Mouse (Mus musculus) neural tube, embryonic 10.5 days (tissue): ENCODE measurements around the gene Plce1.

Source experiments
- DNase-seq: peaks from one replicate; pipeline ENCODE4 v3.0.0-alpha.2; 2017; ENCODE audit warnings: low spot score; ENCODE audit errors: extremely low spot score

The Plce1 gene

GRCm38 (mm10) chr19:38480731-38481621 is at the start of gene Plce1:
Gene Plce1, plus strand, starts transcription at chr19:38481109.
- DNase-seq = peak; percentile 74

GRCm38 (mm10) chr19:38431326-38431725 is 49.6 kb upstream of the Plce1 start:
- no peak for DNase-seq

DNA sequence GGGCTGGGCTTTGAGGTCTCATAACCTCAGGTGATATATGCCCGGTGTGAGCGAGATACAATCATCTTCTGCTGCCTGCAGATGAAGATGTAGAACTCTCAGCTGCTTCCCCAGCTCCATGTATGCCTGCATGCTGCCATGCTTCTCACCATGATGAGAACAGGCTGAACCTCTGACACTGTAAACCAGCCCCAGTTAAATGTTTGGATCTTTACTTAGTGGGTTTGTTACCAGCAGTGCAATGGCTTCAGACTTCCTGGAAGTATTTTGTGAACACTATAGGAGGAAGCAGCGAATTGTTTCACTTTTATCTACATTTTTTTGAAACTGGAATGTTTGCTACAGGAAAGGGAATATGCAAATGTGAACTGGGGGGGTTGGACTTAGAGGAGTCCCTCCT is 48.9 kb upstream of the Plce1 start:
- no peak for DNase-seq

DNA sequence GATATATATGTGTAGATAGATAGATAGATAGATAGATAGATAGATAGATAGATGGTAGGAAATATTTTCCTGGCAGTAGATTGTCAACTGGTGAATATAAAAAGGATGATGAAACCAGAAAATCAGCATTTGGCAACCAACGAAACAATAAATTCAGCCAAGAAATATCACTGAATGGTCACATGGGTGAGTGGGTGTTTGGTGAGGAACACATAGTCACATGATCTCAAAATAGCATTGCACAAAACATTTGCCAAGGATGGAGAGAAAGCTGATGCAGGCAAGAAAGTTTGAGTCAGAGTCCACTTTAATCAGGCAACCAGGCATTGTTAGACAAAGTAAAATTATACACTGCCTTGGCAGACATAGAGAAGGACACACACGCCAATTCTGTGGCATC is 47.5 kb upstream of the Plce1 start:
- no peak for DNase-seq

- no peak for DNase-seq
These were observed 45.7 kb upstream of the Plce1 start for GRCm38 (mm10) chr19:38435221-38435620.

GRCm38 (mm10) chr19:38441860-38442259 is 39.0 kb upstream of the Plce1 start:
- DNase-seq = no peak

DNA sequence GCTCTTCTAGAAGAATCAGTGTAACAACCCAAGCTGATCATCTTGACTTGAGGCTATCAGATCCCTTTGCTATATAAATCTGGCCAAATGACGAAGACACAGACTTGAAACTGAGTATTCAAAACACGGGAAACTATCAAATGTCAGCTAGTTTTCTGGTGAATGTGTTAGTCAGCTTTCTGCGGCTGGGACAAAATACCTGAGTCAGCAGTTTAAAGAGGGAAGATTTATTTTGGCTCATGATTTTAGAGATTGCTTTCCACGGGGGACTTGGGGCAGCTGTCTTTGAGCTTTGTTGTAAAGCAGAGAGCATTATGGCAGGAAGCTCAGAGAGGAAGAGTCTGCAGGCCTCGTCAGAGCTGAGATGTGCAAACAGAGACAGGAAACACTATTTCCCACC is 35.2 kb upstream of the Plce1 start:
- no peak for DNase-seq

DNA sequence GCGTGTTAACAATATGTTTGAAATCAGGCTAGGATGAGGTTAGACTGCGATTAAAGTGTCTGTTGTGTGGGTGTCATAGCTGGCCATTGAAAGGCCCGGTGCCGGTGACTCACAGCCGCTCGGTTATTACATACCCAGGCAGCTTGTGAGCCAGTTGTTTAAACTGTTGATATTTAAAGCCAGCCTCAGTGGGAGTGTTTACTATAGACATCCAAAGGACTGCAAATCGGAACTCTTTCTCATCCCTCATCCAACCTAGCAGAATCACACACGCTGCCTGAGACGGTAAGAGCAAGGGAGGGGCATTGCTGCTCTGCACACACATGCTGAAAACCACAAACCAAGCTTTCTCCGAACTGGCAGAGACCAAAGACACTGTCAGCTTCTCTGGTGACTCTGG is 25.7 kb upstream of the Plce1 start:
- no peak for DNase-seq

- DNase-seq = no peak
These were observed 21.9 kb upstream of the Plce1 start for GRCm38 (mm10) chr19:38458996-38459395.

GRCm38 (mm10) chr19:38460696-38461095 is 20.2 kb upstream of the Plce1 start:
- DNase-seq = no peak

- DNase-seq = no peak
These were observed 10.5 kb upstream of the Plce1 start for GRCm38 (mm10) chr19:38470257-38470893.

GRCm38 (mm10) chr19:38475394-38475793 is 5.5 kb upstream of the Plce1 start:
- no peak for DNase-seq

DNA sequence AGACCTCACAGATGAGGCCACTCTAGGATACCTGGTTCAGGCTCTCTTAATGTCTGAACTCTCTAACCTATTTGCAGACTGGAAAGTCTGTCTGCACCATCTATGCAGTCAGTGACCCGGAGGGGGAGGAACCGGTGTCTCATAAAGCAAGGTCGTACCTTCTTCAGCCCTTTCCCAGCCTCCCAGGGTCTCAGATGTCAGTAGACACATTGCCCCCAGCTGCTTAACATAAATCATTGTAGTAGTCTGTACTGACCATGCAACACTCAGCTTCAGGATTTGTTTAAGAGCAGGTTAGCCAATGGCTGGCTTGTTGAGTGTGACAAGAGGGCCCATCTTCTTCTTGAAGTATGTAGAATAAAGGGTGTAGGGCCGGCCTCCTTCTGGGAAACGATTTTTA is 2.6 kb upstream of the Plce1 start:
- peak; percentile 62 for DNase-seq

GRCm38 (mm10) chr19:38478948-38479347 is 2.0 kb upstream of the Plce1 start:
- DNase-seq = peak; percentile 43

- DNase-seq = no peak
These were observed 1.4 kb upstream of the Plce1 start for GRCm38 (mm10) chr19:38479473-38479872.

DNA sequence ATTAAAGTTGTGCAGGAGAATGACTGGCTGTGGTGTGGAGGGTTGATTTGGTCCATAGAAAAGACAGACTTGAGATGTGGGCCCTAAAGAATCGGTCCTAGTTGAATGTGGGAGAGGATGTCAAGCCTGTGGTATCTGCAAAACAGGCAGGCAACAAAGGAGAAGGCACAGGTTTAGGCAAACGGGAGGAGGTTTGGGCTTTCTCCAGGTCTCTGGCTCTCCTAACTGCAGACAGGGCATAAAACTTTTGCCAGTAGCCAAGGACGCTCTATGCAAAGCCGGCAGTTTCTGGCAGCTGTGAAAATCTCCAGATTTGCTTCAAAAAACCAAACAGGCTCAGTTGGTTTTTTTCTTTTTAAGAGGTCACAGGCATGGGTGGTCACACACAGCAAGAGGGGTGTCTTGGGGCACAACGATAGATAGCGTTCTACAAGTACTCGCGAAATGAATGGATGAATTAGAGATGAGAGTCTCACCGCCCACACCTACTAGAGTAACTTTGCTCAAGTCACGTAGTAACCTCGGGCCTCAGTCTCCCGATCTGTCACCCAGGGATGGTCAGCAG is 671 bp upstream of the Plce1 start:
- DNase-seq = no peak

GRCm38 (mm10) chr19:38481906-38482305 is 997 bp downstream of the Plce1 start:
- DNase-seq = peak; percentile 36

GRCm38 (mm10) chr19:38482406-38483181 is 1.7 kb downstream of the Plce1 start:
- no peak for DNase-seq

- no peak for DNase-seq
These were observed 5.1 kb downstream of the Plce1 start for GRCm38 (mm10) chr19:38485779-38486555.

DNA sequence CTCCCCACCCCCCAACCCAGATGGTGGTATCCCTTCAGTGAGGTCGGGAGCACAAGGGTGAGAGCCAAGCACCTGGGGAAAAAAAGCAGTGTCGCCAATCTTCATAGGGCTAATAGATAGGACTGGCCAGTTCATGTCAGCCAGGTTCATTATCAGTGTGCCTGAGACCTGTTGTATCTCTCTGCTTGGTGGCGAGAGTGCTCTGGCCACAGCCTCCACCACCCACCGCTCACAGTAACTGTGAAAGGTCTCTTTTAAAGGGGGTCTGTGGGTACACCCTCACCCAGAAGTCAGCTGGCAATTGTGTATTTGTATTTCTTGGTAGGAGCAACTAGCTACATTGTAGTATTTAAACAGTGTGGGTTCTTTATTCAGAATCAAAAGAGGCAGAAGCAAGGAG is 6.6 kb downstream of the Plce1 start:
- DNase-seq = no peak
